Mouse (Mus musculus) CH12.LX (cell line): Measurements from ENCODE around the gene Abtb2.

ENCODE experiments used
- CTCF ChIP-seq, 2 experiments: IDR thresholded peaks in 1 of 2; conservative IDR thresholded peaks in 1 of 2; 2 replicates each; pipeline ENCODE4 v1.5.1; 2011 to 2012; ENCODE audit warnings: low read depth in 2 of 2, low read length in 2 of 2, improper control_type of control experiment in 1 of 2, inconsistent platforms in 1 of 2, mild to moderate bottlenecking in 1 of 2, moderate library complexity in 1 of 2
- EP300 ChIP-seq: IDR thresholded peaks from 2 replicates; pipeline ENCODE4 v1.6.1; 2011; ENCODE audit warnings: low read length, improper control_type of control experiment
- ETS1 ChIP-seq: conservative IDR thresholded peaks from 2 replicates; pipeline ENCODE4 v1.6.1; 2012; ENCODE audit warnings: low read depth, mild to moderate bottlenecking, inconsistent platforms, low read length, improper control_type of control experiment, moderate library complexity
- RAD21 ChIP-seq: IDR thresholded peaks from 2 replicates; pipeline ENCODE4 v1.6.1; 2011; ENCODE audit warnings: low read depth, mild to moderate bottlenecking, low read length, improper control_type of control experiment, moderate library complexity
- ZKSCAN1 ChIP-seq: IDR thresholded peaks from 2 replicates; pipeline ENCODE4 v1.6.1; 2012; ENCODE audit warnings: low read depth, inconsistent platforms, low read length, improper control_type of control experiment, borderline replicate concordance

- TF ChIP-seq ZKSCAN1 (no peak), EP300 (no peak), ETS1 (no peak), RAD21 (no peak), CTCF (conservative IDR thresholded peaks at IDR 0.05 in 1 of 2, IDR thresholded peaks at IDR 0.05 in 1 of 2; ENCODE audit: low read depth in 2 of 2, low read length in 2 of 2) (no peak)
Observed at GRCm38 (mm10) chr2:103603869-103604268, 37.8 kb downstream of the Abtb2 start.
